Mouse (Mus musculus) regulatory T cell (primary cell): ENCODE results near the gene Tshz3.

Experiments
- in situ Hi-C: fragments of 300-600 bp; cut with MboI, MseI; formaldehyde crosslinking; loops from one replicate; pipeline ENCODE4 v1.15.1; 2025; ENCODE audit warnings: high pct_unique_total_duplicates

Gene Tshz3

DNA sequence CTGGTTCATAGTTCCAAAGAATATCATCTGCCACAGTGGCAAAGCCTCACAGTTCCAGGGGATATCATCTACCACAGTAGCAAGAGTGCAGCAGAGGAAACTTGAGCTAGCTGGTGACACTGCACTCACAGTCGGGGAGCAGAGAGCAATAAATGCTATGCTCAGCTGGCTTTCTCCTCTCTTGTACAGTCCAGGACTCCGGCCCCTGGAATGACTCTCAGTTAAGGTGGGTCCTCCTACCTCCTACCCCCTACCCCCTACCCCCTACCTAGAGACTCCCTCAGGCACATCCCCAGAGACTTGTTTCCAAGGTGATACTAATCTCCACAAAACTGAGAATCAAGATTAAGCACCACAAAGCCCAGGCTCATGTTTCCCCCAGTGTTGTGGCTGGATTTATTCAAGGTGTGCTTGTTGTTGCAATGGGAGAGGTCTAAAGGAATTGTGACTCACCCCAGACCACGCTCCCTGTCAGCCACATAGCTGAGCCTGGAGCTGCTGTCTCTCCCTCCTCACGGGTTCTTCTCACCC, 86.4 kb downstream of the Tshz3 start:
- in situ Hi-C loops, result no loop called here

DNA sequence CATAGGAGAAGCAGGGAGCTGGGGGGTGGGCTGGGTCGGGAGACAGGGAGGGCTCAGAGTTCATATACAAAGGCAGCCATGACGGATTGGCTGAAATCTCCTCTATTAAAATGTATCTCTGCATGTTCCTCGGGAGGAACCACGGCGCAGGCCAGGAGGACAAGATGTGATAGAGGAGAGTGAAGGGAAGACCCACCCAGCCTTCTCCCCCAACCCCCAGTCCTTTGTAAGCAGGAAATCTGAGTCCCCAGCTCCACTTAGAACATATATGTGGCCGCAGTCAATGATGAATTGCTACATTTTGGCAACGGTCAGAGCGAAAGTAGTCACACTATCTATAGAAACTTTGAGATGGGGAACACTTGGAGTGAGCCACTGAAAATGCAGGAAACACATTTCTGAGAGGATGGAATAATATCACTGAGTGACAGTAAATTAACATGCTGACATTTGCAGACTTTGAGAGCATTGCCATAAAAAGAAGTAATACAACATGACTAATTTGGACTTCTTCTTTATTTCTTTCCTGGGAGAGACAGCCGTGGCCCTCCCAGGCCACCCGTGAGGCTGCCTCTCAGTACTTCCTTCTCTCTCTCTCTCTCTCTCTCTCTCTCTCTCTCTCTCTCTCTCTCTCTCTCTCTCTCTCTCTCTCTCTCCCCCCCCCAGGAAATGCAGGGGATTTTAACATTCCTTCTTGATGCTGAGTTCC, 88.9 kb downstream of the Tshz3 start:
- in situ Hi-C loops, result no loop called here

GRCm38 (mm10) chr7:36796392-36797187, 98.7 kb downstream of the Tshz3 start:
- in situ Hi-C loops, result no loop called here
